Mouse (Mus musculus) liver, adult 2 months (tissue): ENCODE measurements around the gene Ptprd. TPM values are rescaled to one million over a fixed set of nuclear protein-coding genes. Genes with fewer than 3 reads are reported as not detected.

ENCODE experiments used
- DNase-seq: peaks from one replicate; pipeline ENCODE4 v3.0.0-alpha.2; 2011; ENCODE audit warnings: low read depth, low spot score; ENCODE audit errors: extremely low read depth
- H3K27ac ChIP-seq: fragments of 200-500 bp; replicated peaks from 2 replicates; pipeline ENCODE4 v1.5.1; 2012; ENCODE audit warnings: low read depth, mild to moderate bottlenecking, control low read depth, inconsistent platforms, low read length; ENCODE audit not compliant: insufficient read depth
- H3K27me3 ChIP-seq: fragments of 200-500 bp; 2 replicates; pipeline ENCODE4 v1.6.1; 2012; ENCODE audit warnings: mild to moderate bottlenecking, moderate library complexity, low read length, inconsistent platforms; ENCODE audit not compliant: control insufficient read depth, insufficient read depth
- H3K36me3 ChIP-seq: fragments of 200-500 bp; 2 replicates; pipeline ENCODE4 v1.6.1; 2012; ENCODE audit warnings: low read length, inconsistent platforms; ENCODE audit not compliant: control insufficient read depth, insufficient read depth
- H3K4me1 ChIP-seq: fragments of 200-500 bp; 2 replicates; pipeline ENCODE4 v1.6.1; 2011; ENCODE audit warnings: low read length; ENCODE audit not compliant: control insufficient read depth, insufficient read depth
- H3K4me3 ChIP-seq: fragments of 200-500 bp; 2 replicates; pipeline ENCODE4 v1.5.1; 2011; ENCODE audit warnings: low read depth, mild to moderate bottlenecking, control low read depth, low read length, moderate library complexity; ENCODE audit not compliant: insufficient read depth
- H3K79me2 ChIP-seq: fragments of 200-500 bp; 2 replicates; pipeline ENCODE4 v1.6.1; 2012; ENCODE audit warnings: inconsistent platforms, mild to moderate bottlenecking, low read length, moderate library complexity; ENCODE audit not compliant: control insufficient read depth, insufficient read depth
- H3K9ac ChIP-seq: fragments of 200-500 bp; 2 replicates; pipeline ENCODE4 v1.6.1; 2012; ENCODE audit warnings: low read depth, mild to moderate bottlenecking, control low read depth, inconsistent platforms, low read length
- CTCF ChIP-seq: fragments of 200-500 bp; IDR thresholded peaks from 2 replicates; pipeline ENCODE4 v1.5.1; 2011; ENCODE audit warnings: low read depth, low read length, control low read depth
- POLR2A ChIP-seq: fragments of 200-500 bp; IDR thresholded peaks from 2 replicates; pipeline ENCODE4 v1.6.1; 2011; ENCODE audit warnings: low read length, control low read depth; ENCODE audit not compliant: insufficient read depth; ENCODE audit errors: extremely low read depth
- whole genome bisulfite sequencing: fragments of 180-500 bp; shearing (Covaris S2); methylation state at CpG from one replicate; pipeline ENCODE4 v1.1.7; 2018; 5-methylcytosine and 5-hydroxymethylcytosine counted together
- polyA plus RNA-seq: library from polyadenylated mRNA; depleted of rRNA; stranded (reverse); fragments of >200 nt; gene quantifications from 2 replicates; pipeline ENCODE4 v1.2.3, GENCODE M21; 2012
- total RNA-seq: library from RNA; depleted of rRNA; stranded (reverse); fragments of >200 nt; gene quantifications from 2 replicates; pipeline ENCODE4 v1.2.3, GENCODE M21; 2014

Ptprd gene
- total and polyA plus RNA-seq, 2 experiments = 15.4 to 127 TPM

DNA sequence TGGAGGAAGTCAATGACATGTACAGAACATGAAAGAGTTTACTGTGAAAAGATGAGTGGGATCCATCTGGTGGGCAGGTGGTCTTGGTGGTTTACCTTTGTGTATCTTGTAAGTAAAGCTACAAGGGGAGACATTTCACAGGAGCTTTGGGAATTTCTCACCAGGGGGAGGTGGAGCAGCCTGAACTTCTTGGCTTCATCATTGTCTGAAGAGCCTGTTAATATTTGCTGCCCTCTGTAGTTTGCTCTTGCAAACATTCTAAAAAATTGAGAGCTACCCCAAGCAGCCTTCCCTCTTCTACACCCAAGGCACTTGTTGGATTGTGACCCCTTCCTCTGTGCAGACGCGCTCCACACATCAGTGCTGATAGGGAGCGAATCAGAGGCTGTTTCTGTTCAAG lies 1725.9 kb downstream of the Ptprd start:
- H3K27ac ChIP-seq = no peak overlapping the region
- no peaks in the 10 kb centered on the region for H3K36me3 ChIP-seq
- no peak overlapping the region for H3K9ac ChIP-seq
- no peaks in the 10 kb centered on the region for H3K27me3 ChIP-seq
- no peaks in the 10 kb centered on the region; the same call in 1 of the 2 replicates for H3K4me1 ChIP-seq
- 67% methylated on average over 3 of the region's 3 CpGs for WGBS
- TF ChIP-seq POLR2A (no peak), CTCF (no peak)
- H3K4me3 ChIP-seq = no peak overlapping the region
- no peaks in the 10 kb centered on the region for H3K79me2 ChIP-seq
- no peak for DNase-seq

DNA sequence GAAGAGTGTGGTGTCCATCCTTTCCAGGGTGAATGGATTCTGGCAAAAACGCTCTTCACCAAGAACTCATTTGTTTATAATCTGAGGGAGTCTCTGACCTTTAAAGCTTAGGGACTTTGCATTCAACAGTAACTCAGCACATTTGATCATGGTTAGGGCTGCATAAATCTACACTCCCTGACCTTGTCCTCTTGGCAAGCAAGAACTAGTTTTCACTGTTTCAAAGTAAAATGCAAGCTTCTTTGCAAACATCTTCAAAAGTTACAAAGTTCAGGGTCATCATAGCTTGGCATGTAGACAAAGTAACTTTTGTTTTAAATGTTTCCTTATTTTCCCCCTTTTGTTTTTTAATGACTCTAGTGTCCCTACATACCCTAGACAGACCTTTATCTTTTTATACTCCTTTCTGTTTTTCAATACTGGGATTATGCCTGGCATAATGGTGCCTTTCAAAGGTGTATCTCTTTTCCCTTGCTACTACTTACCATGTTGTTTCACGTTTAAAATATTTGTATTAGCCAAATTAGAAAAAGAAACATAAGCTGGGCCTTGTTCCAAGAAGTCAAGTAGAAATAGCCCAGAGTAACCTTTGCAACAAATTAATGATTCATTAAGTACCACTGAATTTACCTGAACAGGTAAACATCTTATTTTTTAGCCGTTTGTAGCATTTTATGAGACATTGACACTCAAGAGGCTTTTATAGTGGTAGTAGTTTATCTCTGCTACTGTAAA lies 1743.2 kb downstream of the Ptprd start:
- peak; percentile 80 for DNase-seq
- peak overlapping the region; percentile 44; the same call in 1 of the 2 replicates for H3K27ac ChIP-seq

DNA sequence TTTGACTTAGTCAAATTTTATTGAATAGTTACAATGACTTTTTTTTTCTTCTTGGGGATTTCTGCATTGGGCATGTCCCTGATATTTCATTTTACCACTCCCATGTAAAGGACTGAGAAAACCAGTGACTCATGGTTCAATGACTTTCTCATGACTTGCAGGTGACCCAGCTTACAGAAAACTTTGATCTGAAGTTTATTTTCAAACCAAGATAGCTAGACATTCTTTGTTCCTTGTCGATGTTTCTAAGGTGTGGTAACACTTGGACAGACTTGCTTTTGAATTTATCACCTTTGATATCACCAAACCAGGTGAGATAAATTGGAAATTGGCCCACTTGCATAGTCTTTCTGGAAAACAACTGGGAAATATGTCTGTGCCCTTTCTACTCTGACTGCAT lies 1747.1 kb downstream of the Ptprd start:
- TF ChIP-seq CTCF (no peak), POLR2A (no peak)
- no peaks in the 10 kb centered on the region for H3K27me3 ChIP-seq
- no peaks in the 10 kb centered on the region for H3K36me3 ChIP-seq
- no peak overlapping the region for H3K27ac ChIP-seq
- H3K79me2 ChIP-seq = no peaks in the 10 kb centered on the region
- H3K4me3 ChIP-seq = no peak overlapping the region
- no peak overlapping the region for H3K9ac ChIP-seq
- no peak for DNase-seq
- 56% methylated on average over 1 of the region's 1 CpGs for WGBS
- H3K4me1 ChIP-seq = peaks cover 4% of the 10 kb centered on the region

More for the DNA sequence above, 1743.2 kb downstream of the Ptprd start:
- 10% methylated on average over 3 of the region's 3 CpGs for WGBS
- Histone ChIP-seq H3K79me2 (no peaks in the 10 kb centered on the region), H3K4me1 (no peaks in the 10 kb centered on the region; the same call in 1 of the 2 replicates), H3K4me3 (no peak overlapping the region), H3K36me3 (no peaks in the 10 kb centered on the region), H3K27me3 (no peaks in the 10 kb centered on the region), H3K9ac (no peak overlapping the region)
- no peak for TF ChIP-seq CTCF
- no peak for TF ChIP-seq POLR2A

DNA sequence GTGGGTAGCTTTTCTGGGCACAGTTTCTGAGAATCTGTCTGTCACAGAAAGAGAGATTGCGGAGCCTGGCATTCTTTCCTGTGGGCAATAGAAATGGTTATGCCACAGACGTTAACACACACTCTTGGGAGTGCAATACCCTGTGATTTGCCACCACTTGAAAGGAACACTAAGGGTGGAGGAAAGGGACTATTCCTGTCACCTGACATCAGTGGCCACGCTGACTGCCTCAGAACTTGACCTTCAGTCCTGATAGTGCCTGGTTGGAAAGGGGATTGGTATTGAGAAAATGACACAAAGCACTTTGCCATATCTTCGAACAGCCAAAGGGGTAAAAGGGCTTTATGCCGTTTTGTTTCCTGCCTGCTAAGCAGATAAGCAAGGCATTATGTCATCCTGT lies 1750.4 kb downstream of the Ptprd start:
- Histone ChIP-seq H3K27me3 (no peaks in the 10 kb centered on the region), H3K9ac (0 out of 2 replicates have a peak overlapping the region, but pooled peaks have one; percentile 39), H3K27ac (0 out of 2 replicates have a peak overlapping the region, but pooled peaks have one; percentile 35), H3K4me3 (peak overlapping the region; percentile 38; the same call in 1 of the 2 replicates), H3K36me3 (no peaks in the 10 kb centered on the region), H3K79me2 (no peaks in the 10 kb centered on the region), H3K4me1 (peaks cover 4% of the 10 kb centered on the region)
- TF ChIP-seq CTCF (no peak), POLR2A (no peak)
- 22% methylated on average over 5 of the region's 5 CpGs for WGBS
- DNase-seq = peak; percentile 81

DNA sequence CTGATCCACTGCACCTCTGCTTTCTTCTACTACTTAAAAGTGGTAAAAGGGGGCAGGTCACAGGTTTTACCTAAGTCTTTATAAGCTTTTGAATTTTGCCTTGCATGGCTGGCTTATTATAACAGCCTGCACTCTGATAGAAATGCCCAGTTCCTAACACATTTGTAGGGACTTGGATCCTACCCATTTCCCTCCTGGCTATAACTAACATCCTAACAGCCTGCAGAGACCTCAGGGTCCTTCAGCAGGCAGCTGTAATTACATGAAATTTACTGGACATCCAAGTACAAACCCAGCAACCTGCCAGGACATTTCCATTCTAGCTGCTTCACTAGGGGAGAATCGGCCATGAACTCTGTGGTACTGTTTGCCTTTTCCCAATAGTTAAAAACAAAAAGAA lies 1751.2 kb downstream of the Ptprd start:
- Histone ChIP-seq H3K27ac (no peak overlapping the region), H3K79me2 (no peaks in the 10 kb centered on the region), H3K36me3 (no peaks in the 10 kb centered on the region), H3K4me1 (peaks cover 4% of the 10 kb centered on the region), H3K27me3 (no peaks in the 10 kb centered on the region), H3K9ac (no peak overlapping the region), H3K4me3 (no peak overlapping the region)
- TF ChIP-seq CTCF (no peak), POLR2A (no peak)
- 39% methylated on average over 1 of the region's 1 CpGs for WGBS
- DNase-seq = peak; percentile 43

DNA sequence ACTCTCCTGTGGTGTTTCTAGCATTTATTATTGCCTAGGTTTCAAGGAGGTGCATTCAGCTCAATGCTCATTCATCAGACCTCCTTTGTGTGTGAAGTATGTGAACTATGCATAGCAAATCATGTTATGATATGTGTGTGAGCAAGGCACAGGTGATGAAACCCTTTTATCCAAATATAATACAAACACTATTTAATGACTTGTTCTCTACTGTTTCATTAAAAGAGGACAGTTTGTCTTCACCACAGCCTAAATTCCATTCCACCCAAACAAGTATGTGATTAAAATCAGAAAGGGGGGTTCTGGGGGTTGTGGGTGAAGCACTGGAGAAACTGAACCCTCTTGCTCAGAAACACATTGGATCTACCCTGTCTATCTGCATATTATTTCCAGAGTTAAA lies 1752.1 kb downstream of the Ptprd start:
- Histone ChIP-seq H3K27me3 (no peaks in the 10 kb centered on the region), H3K4me1 (peaks cover 4% of the 10 kb centered on the region), H3K36me3 (no peaks in the 10 kb centered on the region), H3K9ac (no peak overlapping the region), H3K79me2 (no peaks in the 10 kb centered on the region), H3K4me3 (no peak overlapping the region), H3K27ac (no peak overlapping the region)
- TF ChIP-seq POLR2A (no peak), CTCF (no peak)
- DNase-seq = no peak
